Mouse (Mus musculus): ENCODE data around the gene Traip. TPM values are rescaled to one million over a fixed set of nuclear protein-coding genes. Genes with fewer than 3 reads are reported as not detected.

Gene Traip
- 1 to 10 TPM in 1 of 2 experiments, under 1 TPM in 1; 0.70 to 1.2 TPM for total RNA-seq (2021)
- polyA plus RNA-seq (2012; rRNA removed), result 0.20 and 0.37 TPM in 2 replicates
- long read RNA-seq, partial matches to known transcripts, result 0 of 1 reads
- long read RNA-seq, other reads (novel, unspliced or antisense), result 1 of 1 reads

- DNase-seq, result no peak
- Histone ChIP-seq H3K9ac (ENCODE audit: low read depth, low read length) (peak within 1 kb of the TSS; percentile 89), H3K79me2 (replicated peaks; ENCODE audit: control insufficient read depth, insufficient read depth, low read length) (no peaks in the 10 kb centered on the region), H3K4me3 (peak within 1 kb of the TSS; percentile 62), H3K36me3 (ENCODE audit: control insufficient read depth, insufficient read depth, low read length) (no peaks in the 10 kb centered on the region), H3K27ac (peak within 1 kb of the TSS; percentile 92), H3K4me1 (ENCODE audit: control insufficient read depth, insufficient read depth, low read length) (peaks cover 2% of the 10 kb centered on the region; the same call in 1 of the 2 replicates), H3K27me3 (ENCODE audit: control insufficient read depth, insufficient read depth, low read length) (no peaks in the 10 kb centered on the region)
- intact Hi-C loops (cut with DNase I), result no loop called here
- 90% methylated on average over 10 of the region's 10 CpGs for WGBS
- TF ChIP-seq EP300 (IDR thresholded peaks at IDR 0.05; ENCODE audit: insufficient read depth, low read depth, low read length) (no peak), POLR2A (IDR thresholded peaks at IDR 0.05; ENCODE audit: insufficient read depth, low read depth, low read length) (no peak), CTCF (IDR thresholded peaks at IDR 0.05) (no peak)
These were observed at the start of gene Traip for GRCm38 (mm10) chr9:107949922-107950235. Gene Traip (plus strand): TSS chr9:107950136.

- H3K27me3 ChIP-seq (ENCODE audit: control insufficient read depth, insufficient read depth, low read length), result no peaks in the 10 kb centered on the region
- H3K9ac ChIP-seq (ENCODE audit: low read depth, low read length), result no peak overlapping the region
- intact Hi-C loops (cut with DNase I), result loop anchor here (5.0 kb wide), 1 partner anchor 151 kb away; the partner anchor contains the start of gene Amigo3
- no peaks in the 10 kb centered on the region for H3K79me2 ChIP-seq (replicated peaks; ENCODE audit: control insufficient read depth, insufficient read depth, low read length)
- WGBS, result 61% methylated on average over 44 of the region's 44 CpGs
- TF ChIP-seq POLR2A (IDR thresholded peaks at IDR 0.05; ENCODE audit: insufficient read depth, low read depth, low read length) (no peak), CTCF (IDR thresholded peaks at IDR 0.05) (peak; percentile 54), EP300 (IDR thresholded peaks at IDR 0.05; ENCODE audit: insufficient read depth, low read depth, low read length) (no peak)
- no peaks in the 10 kb centered on the region; the same call in 1 of the 2 replicates for H3K4me1 ChIP-seq (ENCODE audit: control insufficient read depth, insufficient read depth, low read length)
- DNase-seq, result no peak
- H3K4me3 ChIP-seq, result no peak overlapping the region
- no peak overlapping the region for H3K27ac ChIP-seq
- no peaks in the 10 kb centered on the region for H3K36me3 ChIP-seq (ENCODE audit: control insufficient read depth, insufficient read depth, low read length)
These were observed 48.9 kb upstream of the Traip start for GRCm38 (mm10) chr9:107900840-107901626.

GRCm38 (mm10) chr9:107901627-107901914 lies 48.4 kb upstream of the Traip start:
- TF ChIP-seq CTCF (IDR thresholded peaks at IDR 0.05) (no peak), POLR2A (IDR thresholded peaks at IDR 0.05; ENCODE audit: insufficient read depth, low read depth, low read length) (no peak), EP300 (IDR thresholded peaks at IDR 0.05; ENCODE audit: insufficient read depth, low read depth, low read length) (no peak)
- peaks cover 4% of the 10 kb centered on the region for H3K4me1 ChIP-seq (ENCODE audit: control insufficient read depth, insufficient read depth, low read length)
- no peak overlapping the region for H3K9ac ChIP-seq (ENCODE audit: low read depth, low read length)
- no peaks in the 10 kb centered on the region for H3K79me2 ChIP-seq (replicated peaks; ENCODE audit: control insufficient read depth, insufficient read depth, low read length)
- H3K4me3 ChIP-seq, result no peak overlapping the region
- no peaks in the 10 kb centered on the region for H3K27me3 ChIP-seq (ENCODE audit: control insufficient read depth, insufficient read depth, low read length)
- 72% methylated on average over 17 of the region's 17 CpGs for WGBS
- no peaks in the 10 kb centered on the region for H3K36me3 ChIP-seq (ENCODE audit: control insufficient read depth, insufficient read depth, low read length)
- H3K27ac ChIP-seq, result no peak overlapping the region
- intact Hi-C loops (cut with DNase I), result loop anchor here (5.0 kb wide), 1 partner anchor 151 kb away; the partner anchor contains the start of gene Amigo3
- no peak for DNase-seq

GRCm38 (mm10) chr9:107904726-107905125 lies 45.2 kb upstream of the Traip start:
- Histone ChIP-seq H3K27ac (no peak overlapping the region; the same call in 1 of the 2 replicates), H3K36me3 (ENCODE audit: control insufficient read depth, insufficient read depth, low read length) (no peaks in the 10 kb centered on the region), H3K4me1 (ENCODE audit: control insufficient read depth, insufficient read depth, low read length) (peaks cover 4% of the 10 kb centered on the region), H3K79me2 (replicated peaks; ENCODE audit: control insufficient read depth, insufficient read depth, low read length) (no peaks in the 10 kb centered on the region), H3K27me3 (ENCODE audit: control insufficient read depth, insufficient read depth, low read length) (no peaks in the 10 kb centered on the region), H3K9ac (ENCODE audit: low read depth, low read length) (no peak overlapping the region), H3K4me3 (no peak overlapping the region)
- TF ChIP-seq POLR2A (IDR thresholded peaks at IDR 0.05; ENCODE audit: insufficient read depth, low read depth, low read length) (no peak), EP300 (IDR thresholded peaks at IDR 0.05; ENCODE audit: insufficient read depth, low read depth, low read length) (peak; percentile 97), CTCF (IDR thresholded peaks at IDR 0.05) (peak; percentile 96)
- peak; percentile 86 to 92 for DNase-seq
- under 1% methylated on average over 4 of the region's 4 CpGs for WGBS
- intact Hi-C loops (cut with DNase I), result loop anchor here (1.0 to 5.0 kb wide), 4 partner anchors 58 to 164 kb away; partner anchors contain the start of gene Amigo3

GRCm38 (mm10) chr9:107906252-107906966 lies 43.5 kb upstream of the Traip start, which contains the start of gene Mst1r:
Gene Mst1r (plus strand): TSS chr9:107906873.
- Histone ChIP-seq H3K27me3 (ENCODE audit: control insufficient read depth, insufficient read depth, low read length) (no peaks in the 10 kb centered on the region), H3K27ac (peak within 1 kb of the TSS; percentile 74), H3K4me3 (peak within 1 kb of the TSS; percentile 45), H3K79me2 (replicated peaks; ENCODE audit: control insufficient read depth, insufficient read depth, low read length) (no peaks in the 10 kb centered on the region), H3K9ac (ENCODE audit: low read depth, low read length) (peak within 1 kb of the TSS; percentile 66), H3K4me1 (ENCODE audit: control insufficient read depth, insufficient read depth, low read length) (peaks cover 4% of the 10 kb centered on the region), H3K36me3 (ENCODE audit: control insufficient read depth, insufficient read depth, low read length) (no peaks in the 10 kb centered on the region)
- TF ChIP-seq EP300 (IDR thresholded peaks at IDR 0.05; ENCODE audit: insufficient read depth, low read depth, low read length) (no peak), POLR2A (IDR thresholded peaks at IDR 0.05; ENCODE audit: insufficient read depth, low read depth, low read length) (peak; percentile 72)
- 22% methylated on average over 19 of the region's 19 CpGs for WGBS
- intact Hi-C loops (cut with DNase I), result no loop called here
- DNase-seq, result peak; percentile 87 to 88

Measured in heart, adult 2 months (tissue).